Mouse (Mus musculus) midbrain, embryonic 13.5 days (tissue): Measurements from ENCODE around the gene Evi5. TPM values are rescaled to one million over a fixed set of nuclear protein-coding genes. Genes with fewer than 3 reads are reported as not detected.
A peak's percentile ranks its signal among the peaks of the same experiment; 100 is the strongest.
"Not testable (repeated sequence)": the region's sequence is repeated elsewhere in the genome, so short reads cannot be mapped to it uniquely, and the experiment has no call there.

ENCODE experiments used
- ATAC-seq: fragments of 200-750 bp; cut with Nextera tagmentation; 2 replicates; pipeline ENCODE4 v1.8.0; 2017; ENCODE audit warnings: mild to moderate bottlenecking, moderate TSS enrichment, moderate library complexity
- H3K27ac ChIP-seq: fragments of 300-500 bp; sonication (generic); 2 replicates; pipeline ENCODE4 v1.5.1; 2015; ENCODE audit warnings: inconsistent platforms, mild to moderate bottlenecking, moderate library complexity
- H3K27me3 ChIP-seq: fragments of 300-500 bp; sonication (generic); 2 replicates; pipeline ENCODE4 v1.6.1; 2015; ENCODE audit warnings: mild to moderate bottlenecking, inconsistent platforms
- H3K36me3 ChIP-seq: fragments of 300-500 bp; sonication (generic); 2 replicates; pipeline ENCODE4 v1.6.1; 2015; ENCODE audit warnings: mild to moderate bottlenecking, inconsistent platforms
- H3K4me1 ChIP-seq: fragments of 300-500 bp; sonication (generic); replicated peaks from 2 replicates; pipeline ENCODE4 v1.6.1; 2015; ENCODE audit warnings: inconsistent platforms
- H3K4me2 ChIP-seq: fragments of 300-500 bp; sonication (generic); replicated peaks from 2 replicates; pipeline ENCODE4 v1.6.1; 2015; ENCODE audit warnings: moderate library complexity, mild to moderate bottlenecking, inconsistent platforms
- H3K4me3 ChIP-seq: fragments of 300-500 bp; sonication (generic); replicated peaks from 2 replicates; pipeline ENCODE4 v1.5.1; 2015; ENCODE audit warnings: mild to moderate bottlenecking, inconsistent platforms
- H3K9ac ChIP-seq: fragments of 300-500 bp; sonication (generic); replicated peaks from 2 replicates; pipeline ENCODE4 v1.6.1; 2015; ENCODE audit warnings: mild to moderate bottlenecking, inconsistent platforms
- H3K9me3 ChIP-seq: fragments of 300-500 bp; sonication (generic); 2 replicates; pipeline ENCODE4 v1.6.1; 2016; ENCODE audit warnings: mild to moderate bottlenecking, inconsistent platforms
- WGBS: fragments of 180-500 bp; shearing (Covaris S2); methylation state at CpG from one replicate; pipeline ENCODE4 v1.1.7; 2015; 5-methylcytosine and 5-hydroxymethylcytosine counted together
- polyA plus RNA-seq: library from polyadenylated mRNA; unstranded; fragments of >200 nt; fragmentation: Nextera tagmentation; extraction: Ambion mirVana; gene quantifications from 2 replicates; pipeline ENCODE4 v1.2.1, GENCODE M21; 2015

The Evi5 gene
- polyA plus RNA-seq, 1 experiment from 2014 or later: 44.3 TPM

DNA sequence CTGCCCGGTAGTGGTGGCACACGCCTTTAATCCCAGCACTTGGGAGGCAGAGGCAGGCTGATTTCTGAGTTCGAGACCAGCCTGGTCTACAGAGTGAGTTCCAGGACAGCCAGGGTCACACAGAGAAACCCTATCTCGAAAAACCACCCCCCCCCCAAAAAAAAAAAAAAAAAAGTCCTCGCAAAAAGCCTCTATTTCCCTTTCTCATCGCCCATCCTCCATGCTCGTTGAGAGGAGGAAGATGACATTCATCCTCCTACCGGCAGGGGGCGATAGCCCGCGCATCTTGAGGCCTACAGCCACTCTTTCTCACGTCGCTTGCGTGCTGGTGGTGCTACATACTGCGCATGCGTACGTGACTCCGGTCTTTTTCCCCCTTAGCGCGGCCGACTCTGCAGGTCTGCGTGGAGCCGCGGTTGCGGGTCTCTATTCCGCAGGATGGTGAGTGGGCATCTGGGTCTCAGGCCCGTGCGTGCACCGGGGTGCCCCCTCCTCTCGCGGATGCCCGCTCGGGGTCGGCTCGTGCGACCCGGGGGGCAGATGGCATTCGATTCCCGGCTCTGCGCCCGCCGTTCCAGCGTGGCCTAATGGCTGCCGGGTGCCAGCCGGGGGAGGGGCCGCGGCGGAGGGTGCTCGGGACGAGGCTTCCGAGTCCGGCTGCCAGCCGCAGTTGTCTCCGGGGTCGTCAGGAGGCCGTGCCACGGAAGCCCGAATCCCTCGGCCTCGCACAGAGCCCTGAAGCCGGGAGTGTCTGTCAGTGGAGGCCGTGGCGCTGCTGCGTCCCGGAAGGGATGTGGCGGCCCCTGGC, 25.5 kb upstream of the Evi5 start, which contains the start of gene Rpl5:
Gene Rpl5, plus strand, starts transcription at position 297 of the 808 bp plus-strand sequence.
- Histone ChIP-seq H3K36me3 (peaks cover 31% of the 10 kb centered on the region), H3K9ac (peak within 1 kb of the TSS; percentile 98), H3K27ac (peak within 1 kb of the TSS; percentile 89), H3K4me1 (peaks cover 19% of the 10 kb centered on the region), H3K4me2 (peak within 1 kb of the TSS; percentile 81), H3K27me3 (no peaks in the 10 kb centered on the region), H3K9me3 (no peaks in the 10 kb centered on the region), H3K4me3 (peak within 1 kb of the TSS; percentile 98)
- peak; percentile 99 for ATAC-seq
- 3% methylated on average over 66 of the region's 66 CpGs for WGBS

DNA sequence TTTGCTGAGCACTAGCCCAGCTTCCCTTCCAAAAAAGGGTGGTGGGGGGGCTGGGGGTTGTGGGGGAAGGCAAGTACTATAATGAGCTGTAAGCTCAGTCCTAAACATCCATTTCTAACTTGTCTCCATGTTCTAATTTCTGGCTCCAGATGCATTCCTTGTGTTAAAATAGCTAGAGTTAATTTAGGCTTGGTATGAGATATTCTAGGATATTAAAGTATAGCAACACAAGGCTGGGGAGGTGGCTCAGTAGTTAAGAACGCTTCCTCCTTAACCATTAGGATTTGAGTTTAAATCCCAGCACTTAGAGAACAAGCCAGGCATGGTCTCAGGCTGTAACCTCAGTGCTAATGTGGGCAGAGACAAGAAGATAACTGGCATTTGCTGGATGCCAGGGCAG, 21.4 kb upstream of the Evi5 start:
- ATAC-seq: no peak
- Histone ChIP-seq H3K9me3 (no peaks in the 10 kb centered on the region), H3K4me1 (peaks cover under 1% of the 10 kb centered on the region; the same call in 1 of the 2 replicates), H3K27me3 (no peaks in the 10 kb centered on the region), H3K4me3 (no peak overlapping the region), H3K36me3 (no peaks in the 10 kb centered on the region), H3K4me2 (no peak overlapping the region), H3K27ac (no peak overlapping the region), H3K9ac (no peak overlapping the region)
- WGBS: 76% methylated on average over 1 of the region's 1 CpGs

GRCm38 (mm10) chr5:107894676-107895075, 19.8 kb upstream of the Evi5 start:
- H3K36me3 ChIP-seq: no peaks in the 10 kb centered on the region
- 79% methylated on average over 7 of the region's 7 CpGs for WGBS
- no peak for ATAC-seq

DNA sequence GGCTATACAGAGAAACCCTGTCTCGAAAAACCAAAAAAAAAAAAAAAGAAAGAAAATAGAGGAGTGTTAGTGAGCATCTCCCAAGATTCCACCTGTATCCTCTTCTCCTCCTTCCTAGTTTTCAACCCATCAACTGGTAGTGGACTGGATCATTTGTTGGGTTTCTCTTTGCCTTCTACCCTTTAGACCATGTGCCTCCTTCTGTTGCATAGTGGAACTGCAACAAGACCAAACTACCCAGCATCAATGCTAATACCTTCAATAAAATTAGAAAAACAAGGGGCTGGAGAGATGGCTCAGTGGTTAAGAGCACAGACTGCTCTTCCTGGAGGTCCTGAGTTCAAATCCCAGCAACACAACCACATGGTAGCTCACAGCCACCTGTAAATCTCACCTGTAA, 16.6 kb upstream of the Evi5 start:
- 86% methylated on average over 1 of the region's 1 CpGs for WGBS
- H3K4me2 ChIP-seq, H3K9me3 ChIP-seq, H3K9ac ChIP-seq, H3K4me3 ChIP-seq, ATAC-seq, H3K36me3 ChIP-seq, H3K27me3 ChIP-seq, H3K4me1 ChIP-seq, H3K27ac ChIP-seq: not testable (repeated sequence)

More at GRCm38 (mm10) chr5:107894676-107895075, 19.8 kb upstream of the Evi5 start:
- Histone ChIP-seq H3K27me3 (no peaks in the 10 kb centered on the region), H3K4me1 (no peaks in the 10 kb centered on the region), H3K9ac (no peak overlapping the region), H3K9me3 (no peaks in the 10 kb centered on the region), H3K4me2 (no peak overlapping the region), H3K27ac (no peak overlapping the region), H3K4me3 (no peak overlapping the region)

DNA sequence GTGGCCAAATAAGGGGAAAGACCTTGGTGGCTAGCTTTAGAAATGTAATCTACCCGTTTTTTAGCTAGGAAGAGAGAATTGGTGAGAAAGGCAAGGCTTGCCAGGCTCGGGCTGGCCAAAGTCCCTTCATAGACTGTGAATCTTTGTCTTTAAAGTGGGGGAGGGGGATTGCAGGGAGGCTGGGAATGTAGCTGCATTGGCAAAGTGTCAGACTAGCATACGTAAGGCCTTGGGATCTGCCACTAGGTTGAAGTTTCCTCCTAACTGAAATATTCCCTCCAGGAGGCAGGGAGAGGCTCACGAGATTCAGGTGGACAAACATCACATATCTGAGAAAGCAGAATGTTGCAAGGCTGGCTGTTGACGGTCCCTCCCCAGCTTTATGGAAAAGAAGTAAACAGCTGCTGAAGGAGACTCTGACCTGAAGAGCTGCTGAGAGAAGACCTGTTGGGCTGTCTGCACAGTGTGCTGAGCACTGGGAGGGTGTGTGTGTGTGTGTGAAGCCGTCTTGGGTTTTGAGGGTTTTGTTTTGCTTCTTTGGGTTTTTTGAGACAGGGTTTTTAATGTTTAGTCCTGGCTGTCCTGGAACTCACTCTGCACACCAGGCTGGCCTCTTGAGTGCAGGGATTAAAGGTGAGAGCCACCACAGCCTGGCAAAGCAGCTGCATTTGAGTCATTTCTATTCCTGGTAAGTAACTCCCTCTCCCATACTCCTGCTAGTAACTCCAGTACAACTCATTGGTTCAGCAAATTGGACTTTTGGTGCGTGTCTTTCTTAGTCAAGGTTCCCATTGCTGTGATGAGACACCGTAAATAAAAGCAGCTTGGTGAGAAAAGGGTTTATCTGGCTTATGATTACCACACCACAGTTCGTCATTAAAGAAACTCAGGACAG, 15.3 kb upstream of the Evi5 start:
- 67% methylated on average over 9 of the region's 9 CpGs for WGBS

DNA sequence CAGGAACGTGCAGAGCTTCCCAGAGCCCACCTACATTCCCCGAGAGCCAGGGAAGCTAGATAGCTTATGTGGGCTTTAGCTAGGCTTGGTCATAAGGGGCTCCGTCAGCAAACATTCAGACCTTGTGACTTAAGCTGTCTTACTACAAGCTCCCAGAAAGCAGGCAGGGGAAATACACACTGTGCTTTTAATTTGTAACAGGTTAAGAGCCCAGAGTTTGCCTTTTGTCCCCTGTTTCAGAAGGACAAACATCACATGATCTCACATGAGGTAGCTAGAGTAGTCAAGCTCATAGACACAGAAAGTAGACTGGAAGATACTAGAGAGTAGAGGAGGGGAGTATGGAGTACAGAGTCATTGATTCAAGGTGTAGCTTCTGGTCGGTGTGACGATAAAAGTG, 5.8 kb upstream of the Evi5 start:
- WGBS: 81% methylated on average over 5 of the region's 5 CpGs
- no peaks in the 10 kb centered on the region for H3K9me3 ChIP-seq
- no peak overlapping the region for H3K4me3 ChIP-seq
- no peak overlapping the region for H3K27ac ChIP-seq
- H3K9ac ChIP-seq: no peak overlapping the region
- no peak for ATAC-seq
- no peaks in the 10 kb centered on the region for H3K4me1 ChIP-seq
- no peak overlapping the region for H3K4me2 ChIP-seq
- no peaks in the 10 kb centered on the region for H3K36me3 ChIP-seq
- H3K27me3 ChIP-seq: no peaks in the 10 kb centered on the region

More for the DNA sequence above, 15.3 kb upstream of the Evi5 start:
- Histone ChIP-seq H3K4me2 (no peak overlapping the region), H3K4me3 (no peak overlapping the region), H3K9me3 (no peaks in the 10 kb centered on the region), H3K36me3 (no peaks in the 10 kb centered on the region), H3K27me3 (no peaks in the 10 kb centered on the region), H3K4me1 (no peaks in the 10 kb centered on the region), H3K9ac (no peak overlapping the region), H3K27ac (no peak overlapping the region)
- ATAC-seq: no peak

DNA sequence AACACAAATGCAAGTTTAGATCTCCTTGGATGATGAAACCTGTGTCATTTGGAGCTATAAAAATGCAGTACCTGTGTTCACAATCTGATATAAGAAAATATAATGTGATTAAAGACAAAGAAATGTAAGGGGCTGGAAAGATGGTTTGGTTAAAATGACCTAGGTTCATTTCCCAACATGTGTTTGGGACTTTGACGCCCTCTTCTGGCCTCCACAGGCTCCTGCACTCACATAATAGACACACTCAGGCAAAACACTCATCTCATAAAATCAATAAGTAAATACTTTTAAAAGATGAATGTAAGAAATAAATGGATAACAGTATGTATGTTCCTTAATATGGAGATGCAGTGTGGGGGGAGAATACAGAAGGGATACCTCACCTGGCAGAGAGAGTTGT, 2.1 kb upstream of the Evi5 start:
- WGBS: 90% methylated on average over 1 of the region's 1 CpGs
- no peaks in the 10 kb centered on the region for H3K4me1 ChIP-seq
- H3K27me3 ChIP-seq: no peaks in the 10 kb centered on the region

GRCm38 (mm10) chr5:107875261-107875611, 329 bp upstream of the Evi5 start:
- no peak for ATAC-seq
- Histone ChIP-seq H3K27me3 (0 out of 2 replicates have a peak, but pooled peaks cover 3% of the 10 kb centered on the region), H3K27ac (no peak overlapping the region), H3K9me3 (no peaks in the 10 kb centered on the region), H3K9ac (no peak overlapping the region), H3K4me2 (no peak overlapping the region), H3K36me3 (no peaks in the 10 kb centered on the region), H3K4me3 (no peak overlapping the region), H3K4me1 (no peaks in the 10 kb centered on the region)

More for the DNA sequence above, 2.1 kb upstream of the Evi5 start:
- Histone ChIP-seq H3K9me3 (no peaks in the 10 kb centered on the region), H3K4me3 (no peak overlapping the region), H3K36me3 (no peaks in the 10 kb centered on the region), H3K27ac (no peak overlapping the region), H3K4me2 (no peak overlapping the region), H3K9ac (no peak overlapping the region)
- no peak for ATAC-seq

- H3K27me3 ChIP-seq: 0 out of 2 replicates have a peak, but pooled peaks cover 4% of the 10 kb centered on the region
- H3K4me3 ChIP-seq: no peak overlapping the region
- H3K9me3 ChIP-seq: no peaks in the 10 kb centered on the region
- H3K27ac ChIP-seq: no peak overlapping the region
- no peak for ATAC-seq
- no peaks in the 10 kb centered on the region for H3K4me1 ChIP-seq
- H3K9ac ChIP-seq: no peak overlapping the region
- H3K4me2 ChIP-seq: no peak overlapping the region
- no peaks in the 10 kb centered on the region for H3K36me3 ChIP-seq
- 67% methylated on average over 7 of the region's 7 CpGs for WGBS
These were observed 1.0 kb downstream of the Evi5 start for GRCm38 (mm10) chr5:107873886-107874302.

- H3K9me3 ChIP-seq: no peaks in the 10 kb centered on the region
- H3K27ac ChIP-seq: no peak overlapping the region
- H3K4me2 ChIP-seq: no peak overlapping the region
- H3K9ac ChIP-seq: no peak overlapping the region
- H3K4me3 ChIP-seq: no peak overlapping the region
- no peak for ATAC-seq
- 0 out of 2 replicates have a peak, but pooled peaks cover 4% of the 10 kb centered on the region for H3K27me3 ChIP-seq
- H3K4me1 ChIP-seq: no peaks in the 10 kb centered on the region
- no peaks in the 10 kb centered on the region for H3K36me3 ChIP-seq
- 91% methylated on average over 6 of the region's 6 CpGs for WGBS
These were observed 1.6 kb downstream of the Evi5 start for GRCm38 (mm10) chr5:107873330-107873729.

GRCm38 (mm10) chr5:107869701-107870100, 5.2 kb downstream of the Evi5 start:
- peaks cover 8% of the 10 kb centered on the region; the same call in 1 of the 2 replicates for H3K4me1 ChIP-seq
- no peak for ATAC-seq
- H3K27me3 ChIP-seq: 0 out of 2 replicates have a peak, but pooled peaks cover 4% of the 10 kb centered on the region
- H3K9ac ChIP-seq: no peak overlapping the region
- H3K4me2 ChIP-seq: no peak overlapping the region
- H3K4me3 ChIP-seq: no peak overlapping the region
- WGBS: 62% methylated on average over 2 of the region's 2 CpGs
- H3K36me3 ChIP-seq: no peaks in the 10 kb centered on the region
- no peak overlapping the region for H3K27ac ChIP-seq
- H3K9me3 ChIP-seq: no peaks in the 10 kb centered on the region

- under 1% methylated on average over 55 of the region's 58 CpGs for WGBS
- Histone ChIP-seq H3K4me3 (peak overlapping the region; percentile 83), H3K27ac (peak overlapping the region; percentile 92), H3K4me2 (peak overlapping the region; percentile 74), H3K4me1 (peaks cover 8% of the 10 kb centered on the region; the same call in 1 of the 2 replicates), H3K36me3 (no peaks in the 10 kb centered on the region), H3K9ac (peak overlapping the region; percentile 88), H3K9me3 (no peaks in the 10 kb centered on the region), H3K27me3 (0 out of 2 replicates have a peak, but pooled peaks cover 4% of the 10 kb centered on the region)
- ATAC-seq: peak; percentile 100
These were observed 5.9 kb downstream of the Evi5 start for GRCm38 (mm10) chr5:107868905-107869424.
